Mouse (Mus musculus) E14TG2a.4 (cell line): Measurements from ENCODE around the gene Ak1.

Experiments used
- CTCF ChIP-seq: conservative IDR thresholded peaks from 2 replicates; pipeline ENCODE4 v1.5.1; 2014; ENCODE audit warnings: low read length
- POU5F1 ChIP-seq: IDR thresholded peaks from 2 replicates; pipeline ENCODE4 v1.6.1; 2014; ENCODE audit warnings: low read length, borderline replicate concordance

GRCm38 (mm10) chr2:32598506-32598905 lies 23.1 kb upstream of the Ak1 start:
- TF ChIP-seq CTCF (no peak), POU5F1 (no peak)
